Mouse (Mus musculus) lung, adult 18-20 months (tissue): ENCODE data around the gene Gprin1.

ENCODE experiments used
- DNase-seq, 2 experiments: peaks; one replicate each; pipeline ENCODE4 v3.0.0; 2022; ENCODE audit warnings: mixed read lengths in 2 of 2

The Gprin1 gene

GRCm38 (mm10) chr13:54714996-54715395 is 34.7 kb downstream of the Gprin1 start:
- no peak for DNase-seq

- no peak for DNase-seq
These were observed 35.3 kb downstream of the Gprin1 start for GRCm38 (mm10) chr13:54714393-54714792.

GRCm38 (mm10) chr13:54710866-54711265 is 38.8 kb downstream of the Gprin1 start:
- DNase-seq: no peak

- DNase-seq: no peak
These were observed 44.8 kb downstream of the Gprin1 start for GRCm38 (mm10) chr13:54704890-54705289.

GRCm38 (mm10) chr13:54702507-54702906 is 47.2 kb downstream of the Gprin1 start:
- no peak for DNase-seq

GRCm38 (mm10) chr13:54701243-54701642 is 48.4 kb downstream of the Gprin1 start, which contains the start of gene Cdhr2:
Gene Cdhr2 (plus strand): TSS chr13:54701461.
- no peak for DNase-seq

- DNase-seq: no peak
These were observed 54.0 kb downstream of the Gprin1 start for GRCm38 (mm10) chr13:54695479-54696230.

GRCm38 (mm10) chr13:54694348-54695060 is 55.2 kb downstream of the Gprin1 start:
- DNase-seq: peak; percentile 89

GRCm38 (mm10) chr13:54693558-54694347 is 55.9 kb downstream of the Gprin1 start, which contains the start of gene Rnf44:
Gene Rnf44 (minus strand): TSS chr13:54693907.
- DNase-seq: peak; percentile 99

GRCm38 (mm10) chr13:54692711-54693557 is 56.7 kb downstream of the Gprin1 start:
- no peak for DNase-seq

- DNase-seq: peak; percentile 44 to 55
These were observed 57.9 kb downstream of the Gprin1 start for GRCm38 (mm10) chr13:54691737-54692136.

- no peak for DNase-seq
These were observed 59.4 kb downstream of the Gprin1 start for GRCm38 (mm10) chr13:54690151-54690740.

GRCm38 (mm10) chr13:54687575-54688424 is 61.9 kb downstream of the Gprin1 start:
- peak; percentile 97 for DNase-seq

- DNase-seq: peak; percentile 83 to 84
These were observed 62.6 kb downstream of the Gprin1 start for GRCm38 (mm10) chr13:54687096-54687495.
